28 mouse cellular contexts compared by ENCODE assay signal in the genomic region with DNA sequence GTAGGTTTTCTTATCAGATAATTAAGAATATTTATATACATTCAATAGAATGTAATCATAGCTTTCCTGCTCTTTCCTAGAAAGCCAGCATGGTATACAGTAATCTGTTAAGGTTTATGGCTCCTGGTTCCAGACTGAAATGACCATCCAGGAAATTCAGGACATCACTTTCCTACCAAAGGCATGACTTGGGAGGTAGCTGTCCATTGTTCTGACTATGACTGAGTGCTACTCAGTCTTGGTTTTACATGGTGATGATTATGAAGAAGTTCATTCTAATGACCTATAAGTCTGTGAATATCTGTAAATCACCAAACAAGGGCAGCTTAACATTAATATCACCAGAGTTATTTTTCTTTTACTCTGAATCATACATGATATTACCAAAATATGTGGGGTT.
DNase-seq lines count a peak whose midpoint lies in the region; ATAC-seq and TF ChIP-seq lines count a peak whose summit lies in the region.
"Had no signal": no experiment of that assay in that cellular context is flagged by ENCODE, and none has a peak within 500 bp of the region (broad histone marks: within the 10 kb centered on the region; RNA-seq: fewer than 3 reads in every experiment).

No protein-coding gene starts in this region.

- no peak for TF ChIP-seq EP300 in MEL (IDR thresholded peaks at IDR 0.05; ENCODE audit: low read depth in 1 of 2, low read length in 2 of 2)

- no peak overlapping the region for H3ac ChIP-seq in myocyte (ENCODE audit: control insufficient read depth, insufficient read length)

- peak; percentile 7 for DNase-seq in embryonic facial prominence, embryonic 14.5 days (ENCODE audit: low spot score)
- no peak for DNase-seq in embryonic facial prominence, embryonic 10.5 days (ENCODE audit: low spot score)
- DNase-seq in 3T3-L1 (ENCODE audit: low read depth, low spot score): peak; percentile 29
- peak; percentile 31 for DNase-seq in MEL (ENCODE audit: low read depth, low spot score)
- no peak for DNase-seq in kidney, postnatal 4 days
- no peak for DNase-seq in gastrocnemius, postnatal 4 days (ENCODE audit: low spot score in 2 of 2)
- DNase-seq: adrenal gland, adult 8-10 months; adrenal gland, postnatal 25 days; cerebellum, adult 11-12 months; cerebellum, adult 8-10 months; cerebellum, postnatal 10 days; cerebellum, postnatal 36 days; gastrocnemius, postnatal 10 days; gastrocnemius, postnatal 36 days; heart, adult 18-20 months; heart, postnatal 10 days; heart, postnatal 36 days had no signal

- no peaks in the 10 kb centered on the region for H3K4me1 ChIP-seq in embryonic facial prominence, embryonic 14.5 days (ENCODE audit: control insufficient read depth, insufficient read depth, low read length)
- no peaks in the 10 kb centered on the region for H3K4me1 ChIP-seq in embryonic facial prominence, embryonic 10.5 days
- no peaks in the 10 kb centered on the region for H3K4me1 ChIP-seq in MEL (ENCODE audit: control insufficient read depth in 1 of 2, insufficient read depth in 2 of 2, low read length in 2 of 2)
- H3K4me1 ChIP-seq: embryonic facial prominence, embryonic 13.5 days; forebrain, embryonic 10.5 days; forebrain, embryonic 13.5 days; heart, embryonic 12.5 days; heart, embryonic 15.5 days had no signal

- H3K4me3 ChIP-seq in embryonic facial prominence, embryonic 14.5 days (ENCODE audit: low read depth, low read length): no peak overlapping the region
- H3K4me3 ChIP-seq in embryonic facial prominence, embryonic 10.5 days: no peak overlapping the region
- H3K4me3 ChIP-seq in MEL (ENCODE audit: control insufficient read depth in 1 of 2, insufficient read depth in 1 of 2, low read depth in 2 of 2, low read length in 2 of 2): no peak overlapping the region
- H3K4me3 ChIP-seq in myocyte: no peak overlapping the region
- H3K4me3 ChIP-seq: embryonic facial prominence, embryonic 13.5 days; forebrain, embryonic 10.5 days; forebrain, embryonic 13.5 days; heart, embryonic 12.5 days; heart, embryonic 15.5 days had no signal

- no peak overlapping the region for H3K9ac ChIP-seq in embryonic facial prominence, embryonic 14.5 days (ENCODE audit: low read depth, low read length)
- no peak overlapping the region for H3K9ac ChIP-seq in MEL (ENCODE audit: control insufficient read depth, low read depth, low read length, poor library complexity, severe bottlenecking)
- H3K9ac ChIP-seq: embryonic facial prominence, embryonic 13.5 days; forebrain, embryonic 13.5 days; heart, embryonic 12.5 days; heart, embryonic 15.5 days; hindbrain, embryonic 14.5 days had no signal

- H3K27ac ChIP-seq in embryonic facial prominence, embryonic 14.5 days (replicated peaks; ENCODE audit: low read depth, low read length): no peak overlapping the region
- no peak overlapping the region for H3K27ac ChIP-seq in embryonic facial prominence, embryonic 10.5 days (replicated peaks)
- no peak overlapping the region for H3K27ac ChIP-seq in MEL (ENCODE audit: control insufficient read depth, low read depth, low read length)
- H3K27ac ChIP-seq: embryonic facial prominence, embryonic 13.5 days; forebrain, embryonic 10.5 days; forebrain, embryonic 13.5 days; heart, embryonic 15.5 days; hindbrain, embryonic 14.5 days; hindbrain, postnatal 0 days had no signal

- H3K9me3 ChIP-seq in embryonic facial prominence, embryonic 14.5 days (ENCODE audit: control insufficient read depth, low read length): no peaks in the 10 kb centered on the region
- no peaks in the 10 kb centered on the region for H3K9me3 ChIP-seq in embryonic facial prominence, embryonic 10.5 days
- H3K9me3 ChIP-seq in MEL (replicated peaks; ENCODE audit: insufficient read depth, low read length): no peaks in the 10 kb centered on the region
- H3K9me3 ChIP-seq: embryonic facial prominence, embryonic 13.5 days; forebrain, embryonic 10.5 days; forebrain, embryonic 13.5 days; heart, embryonic 12.5 days; heart, embryonic 15.5 days had no signal

- TF ChIP-seq POLR2A in MEL (IDR thresholded peaks at IDR 0.05; ENCODE audit: control insufficient read depth in 1 of 2, insufficient read depth in 1 of 2, low read depth in 1 of 2, low read length in 2 of 2, poor library complexity in 1 of 2) (no peak), myocyte (IDR thresholded peaks at IDR 0.05; ENCODE audit: insufficient read length, low read depth) (no peak)

- no peak overlapping the region for H3K4me2 ChIP-seq in embryonic facial prominence, embryonic 14.5 days (ENCODE audit: low read depth, low read length)
- no peak overlapping the region for H3K4me2 ChIP-seq in myocyte (ENCODE audit: low read depth)
- H3K4me2 ChIP-seq: embryonic facial prominence, embryonic 13.5 days; forebrain, embryonic 13.5 days; heart, embryonic 12.5 days; heart, embryonic 15.5 days; hindbrain, embryonic 14.5 days had no signal

- H3K79me2 ChIP-seq in MEL (ENCODE audit: control insufficient read depth, insufficient read depth, low read length, poor library complexity) (no peaks in the 10 kb centered on the region), myocyte (ENCODE audit: control insufficient read depth, insufficient read depth) (no peaks in the 10 kb centered on the region)

- no peaks in the 10 kb centered on the region for H3K36me3 ChIP-seq in embryonic facial prominence, embryonic 14.5 days (ENCODE audit: control insufficient read depth, insufficient read depth, low read length)
- H3K36me3 ChIP-seq in embryonic facial prominence, embryonic 10.5 days (replicated peaks): no peaks in the 10 kb centered on the region
- H3K36me3 ChIP-seq in MEL (ENCODE audit: control insufficient read depth in 1 of 2, insufficient read depth in 2 of 2, low read length in 2 of 2) (no peaks in the 10 kb centered on the region), myocyte (ENCODE audit: control insufficient read depth, insufficient read depth) (no peaks in the 10 kb centered on the region)
- H3K36me3 ChIP-seq: embryonic facial prominence, embryonic 13.5 days; forebrain, embryonic 10.5 days; heart, embryonic 12.5 days; heart, embryonic 15.5 days had no signal

- TF ChIP-seq RAD21 in MEL (IDR thresholded peaks at IDR 0.05; ENCODE audit: low read depth, low read length): no peak

- TF ChIP-seq CTCF in MEL (IDR thresholded peaks at IDR 0.05 in 2 of 3, conservative IDR thresholded peaks at IDR 0.05 in 1 of 3; ENCODE audit: control insufficient read depth in 1 of 3, insufficient read depth in 1 of 3, low read depth in 2 of 3, low read length in 3 of 3, poor library complexity in 1 of 3, severe bottlenecking in 1 of 3): no peak

- no peak for ATAC-seq in embryonic facial prominence, embryonic 14.5 days (ENCODE audit: low read depth)
- ATAC-seq: forebrain, embryonic 13.5 days; forebrain, embryonic 16.5 days; hindbrain, postnatal 0 days; inflammation-experienced regulatory T-cells, adult 6 months; intestine, embryonic 16.5 days had no signal

- no peaks in the 10 kb centered on the region for H3K27me3 ChIP-seq in embryonic facial prominence, embryonic 14.5 days (replicated peaks; ENCODE audit: control insufficient read depth, insufficient read depth, low read length)
- no peaks in the 10 kb centered on the region for H3K27me3 ChIP-seq in embryonic facial prominence, embryonic 10.5 days (replicated peaks; ENCODE audit: low read depth, poor library complexity, severe bottlenecking)
- no peaks in the 10 kb centered on the region for H3K27me3 ChIP-seq in MEL (ENCODE audit: control insufficient read depth in 1 of 2, insufficient read depth in 2 of 2, low read length in 2 of 2)
- H3K27me3 ChIP-seq in myocyte (ENCODE audit: control insufficient read depth, insufficient read depth, insufficient read length): no peaks in the 10 kb centered on the region
- H3K27me3 ChIP-seq: embryonic facial prominence, embryonic 13.5 days; forebrain, embryonic 13.5 days; heart, embryonic 12.5 days; heart, embryonic 15.5 days had no signal

TF ChIP-seq in MEL, 35 proteins besides CTCF, POLR2A, EP300 and RAD21:
- TF ChIP-seq MXI1 (IDR thresholded peaks at IDR 0.05; ENCODE audit: low read depth, low read length) (peak; percentile 59; the same call in 1 of the 2 replicates), MYC (IDR thresholded peaks at IDR 0.05; ENCODE audit: low read depth, low read length) (no peak), UBTF (IDR thresholded peaks at IDR 0.05; ENCODE audit: borderline replicate concordance, insufficient read depth, low read depth, low read length) (no peak), GATA1 (IDR thresholded peaks at IDR 0.05; ENCODE audit: low read depth, low read length) (no peak)

TF ChIP-seq in myocyte, 11 proteins besides CTCF, POLR2A, EP300 and RAD21:
- TF ChIP-seq USF1 (IDR thresholded peaks at IDR 0.05; ENCODE audit: low read depth) (no peak), REST (IDR thresholded peaks at IDR 0.05; ENCODE audit: insufficient read depth, insufficient read length) (peak; percentile 62)

Comparison
In these comparisons a context has a peak if more than half of its experiments do, and no peak if none do; other contexts are left out.
1. DNase-seq: peak in embryonic facial prominence, embryonic 14.5 days (single experiment), 3T3-L1 (single experiment) and MEL (single experiment); none in embryonic facial prominence, embryonic 10.5 days (single experiment), kidney, postnatal 4 days (0 of 2) and gastrocnemius, postnatal 4 days (0 of 2).